Mouse (Mus musculus): ENCODE measurements around the gene Il27. TPM values are rescaled to one million over a fixed set of nuclear protein-coding genes. Genes with fewer than 3 reads are reported as not detected.

Gene Il27
- total RNA-seq, 4 experiments from 2014 or later, result not detected

Small RNAs within 50 kb of the gene (microRNA-seq; reads per million reads assigned to microRNA genes)
- 0.53 to 1.3 reads per million in 2 experiments for gene Mir7059

Other genes with a start within 250 kb of the Il27 start
- gene Lat, start 225.4 kb downstream of the Il27 start, total RNA-seq (2022), result 1 to 10 TPM in 3 of 4 experiments, under 1 TPM in 1; 0.49 to 2.0 (median 1.6) TPM
- 10 to 100 TPM; 36.9 to 57.2 (median 45.6) TPM for gene Spns1, start 217.5 kb downstream of the Il27 start, total RNA-seq (2022)
- gene Nfatc2ip, start 198.2 kb downstream of the Il27 start, total RNA-seq (2022), result 10 to 100 TPM in 2 of 4 experiments, 1 to 10 TPM in 2; 6.5 to 10.8 (median 8.8) TPM
- gene Cd19, start 180.1 kb downstream of the Il27 start, total RNA-seq (2022), result under 1 TPM; 0.56 to 0.94 (median 0.78) TPM
- gene Rabep2, start 166.2 kb downstream of the Il27 start, total RNA-seq (2022), result 100 to 1,000 TPM in 2 of 4 experiments, 10 to 100 TPM in 2; 52.1 to 174 (median 93.2) TPM
- gene Atp2a1, start 131.8 kb downstream of the Il27 start, total RNA-seq (2022), result under 1 TPM in 1 of 4 experiments, not detected in 3; 0.08 TPM
- gene Sh2b1, start 119.5 kb downstream of the Il27 start, total RNA-seq (2022), result 10 to 100 TPM; 54.3 to 78.7 (median 65.2) TPM
- 100 to 1,000 TPM; 205 to 255 (median 223) TPM for gene Tufm, start 107.6 kb downstream of the Il27 start, total RNA-seq (2022)
- gene Atxn2l, start 91.5 kb downstream of the Il27 start, total RNA-seq (2022), result 100 to 1,000 TPM in 2 of 4 experiments, 10 to 100 TPM in 2; 83.3 to 141 (median 110) TPM
- gene Eif3c, start 28.5 kb downstream of the Il27 start, total RNA-seq (2022), result 100 to 1,000 TPM; 206 to 258 (median 232) TPM
- gene Apobr, start 10.0 kb downstream of the Il27 start, total RNA-seq (2022), result 1 to 10 TPM; 1.4 to 4.3 (median 3.3) TPM
- gene Cln3, start 9.1 kb downstream of the Il27 start, total RNA-seq (2022), result 10 to 100 TPM; 25.6 to 55.5 (median 39.8) TPM
- 10 to 100 TPM in 2 of 4 experiments, 1 to 10 TPM in 2; 7.9 to 17.5 (median 10.3) TPM for gene Nupr1, start 35.9 kb upstream of the Il27 start, total RNA-seq (2022)
- gene Sgf29, start 54.4 kb upstream of the Il27 start, total RNA-seq (2022), result 10 to 100 TPM; 30.5 to 44.4 (median 38.2) TPM
- 10 to 100 TPM; 33.4 to 42.0 (median 40.2) TPM for gene Sult1a1, start 81.5 kb upstream of the Il27 start, total RNA-seq (2022)
- gene Bola2, start 100.5 kb upstream of the Il27 start, total RNA-seq (2022), result 100 to 1,000 TPM in 1 of 4 experiments, 10 to 100 TPM in 3; 78.0 to 116 (median 95.6) TPM
- 10 to 100 TPM; 14.7 to 21.1 (median 18.2) TPM for gene Slx1b, start 100.8 kb upstream of the Il27 start, total RNA-seq (2022)
- 10 to 100 TPM; 21.0 to 28.2 (median 25.0) TPM for gene Coro1a, start 112.8 kb upstream of the Il27 start, total RNA-seq (2022)
- 100 to 1,000 TPM; 117 to 195 (median 156) TPM for gene Mapk3, start 164.7 kb upstream of the Il27 start, total RNA-seq (2022)
- 1 to 10 TPM; 1.8 to 9.2 (median 5.6) TPM for gene Gdpd3, start 171.4 kb upstream of the Il27 start, total RNA-seq (2022)
- gene Ypel3, start 182.0 kb upstream of the Il27 start, total RNA-seq (2022), result 100 to 1,000 TPM; 114 to 148 (median 125) TPM
- under 1 TPM in 3 of 4 experiments, not detected in 1; 0.35 to 0.74 (median 0.56) TPM for gene Tbx6, start 186.5 kb upstream of the Il27 start, total RNA-seq (2022)
- 100 to 1,000 TPM in 1 of 4 experiments, 10 to 100 TPM in 3; 85.9 to 100 (median 94.9) TPM for gene Ppp4c, start 197.6 kb upstream of the Il27 start, total RNA-seq (2022)
- gene Fam57b, start 202.7 kb upstream of the Il27 start, total RNA-seq (2022), result 10 to 100 TPM in 3 of 4 experiments, 1 to 10 TPM in 1; 9.4 to 16.7 (median 13.8) TPM
- not detected for gene 4930451I11Rik, start 236.7 kb upstream of the Il27 start, total RNA-seq (2022)